Mouse (Mus musculus) myocyte (in vitro differentiated cells): ENCODE results near the gene Atg10.

Source experiments
- CEBPB ChIP-seq: IDR thresholded peaks from 2 replicates; pipeline ENCODE4 v1.6.1; 2011; ENCODE audit warnings: mild to moderate bottlenecking, moderate library complexity; ENCODE audit not compliant: poor library complexity, insufficient read depth, severe bottlenecking
- E2F4 ChIP-seq: IDR thresholded peaks from one replicate; pipeline ENCODE4 v1.6.1; 2011; ENCODE audit warnings: mild to moderate bottlenecking, control low read depth, moderate library complexity; ENCODE audit not compliant: insufficient read depth
- MAX ChIP-seq: IDR thresholded peaks from one replicate; pipeline ENCODE4 v1.6.1; 2011; ENCODE audit warnings: low read depth, mild to moderate bottlenecking, control low read depth
- MYOD1 ChIP-seq, 3 experiments: IDR thresholded peaks; one replicate each; pipeline ENCODE4 v1.6.1; 2011; ENCODE audit warnings: control low read depth in 2 of 3, low read depth in 2 of 3, mild to moderate bottlenecking in 2 of 3, moderate library complexity in 1 of 3; ENCODE audit not compliant: insufficient read length in 2 of 3, control insufficient read depth in 1 of 3
- MYOG ChIP-seq, 3 experiments: IDR thresholded peaks; one replicate each; pipeline ENCODE4 v1.6.1; 2011; ENCODE audit warnings: control low read depth in 2 of 3, low read depth in 2 of 3, mild to moderate bottlenecking in 2 of 3; ENCODE audit not compliant: insufficient read length in 2 of 3, control insufficient read depth in 1 of 3, insufficient read depth in 1 of 3
- POLR2A ChIP-seq: IDR thresholded peaks from one replicate; pipeline ENCODE4 v1.6.1; 2011; ENCODE audit warnings: low read depth, mild to moderate bottlenecking, control low read depth, moderate library complexity; ENCODE audit not compliant: insufficient read length
- POLR2AphosphoS2 ChIP-seq: IDR thresholded peaks from one replicate; pipeline ENCODE4 v1.6.1; 2011; ENCODE audit warnings: low read depth, control low read depth; ENCODE audit not compliant: insufficient read length
- TCF12 ChIP-seq: IDR thresholded peaks from one replicate; pipeline ENCODE4 v1.6.1; 2011; ENCODE audit warnings: mild to moderate bottlenecking, control low read depth; ENCODE audit not compliant: poor library complexity, insufficient read depth, severe bottlenecking
- TCF3 ChIP-seq: IDR thresholded peaks from one replicate; pipeline ENCODE4 v1.6.1; 2011; ENCODE audit warnings: low read depth, control low read depth; ENCODE audit not compliant: insufficient read length
- USF1 ChIP-seq: IDR thresholded peaks from one replicate; pipeline ENCODE4 v1.6.1; 2011; ENCODE audit warnings: low read depth, mild to moderate bottlenecking, control low read depth, moderate library complexity

GRCm38 (mm10) chr13:91039201-91039807, 184.5 kb downstream of the Atg10 start:
- TF ChIP-seq USF1 = no peak
- TF ChIP-seq TCF12 = no peak
- TF ChIP-seq POLR2A = no peak
- no peak for TF ChIP-seq MYOD1 (IDR thresholded peaks at IDR 0.05; ENCODE audit: control insufficient read depth in 1 of 3, insufficient read length in 2 of 3, low read depth in 2 of 3)
- TF ChIP-seq E2F4 = no peak
- no peak for TF ChIP-seq CEBPB
- TF ChIP-seq TCF3 = no peak
- no peak for TF ChIP-seq MYOG (IDR thresholded peaks at IDR 0.05; ENCODE audit: control insufficient read depth in 1 of 3, insufficient read depth in 1 of 3, insufficient read length in 2 of 3, low read depth in 2 of 3)
- no peak for TF ChIP-seq MAX
- TF ChIP-seq POLR2AphosphoS2 = no peak
